Mouse (Mus musculus) thymus, postnatal 0 days (tissue): ENCODE measurements around the gene Tdo2. TPM values are rescaled to one million over a fixed set of nuclear protein-coding genes. Genes with fewer than 3 reads are reported as not detected.

Experiments
- DNase-seq: peaks from one replicate; pipeline ENCODE4 v3.0.0-alpha.2; 2015; ENCODE audit warnings: low spot score
- polyA plus RNA-seq: library from polyadenylated mRNA; unstranded; fragments of >200 nt; fragmentation: Nextera tagmentation; extraction: Ambion mirVana; gene quantifications from 2 replicates; pipeline ENCODE4 v1.2.1, GENCODE M21; 2015

Tdo2 gene
- polyA plus RNA-seq: 0.69 and 1.4 TPM in 2 replicates

DNA sequence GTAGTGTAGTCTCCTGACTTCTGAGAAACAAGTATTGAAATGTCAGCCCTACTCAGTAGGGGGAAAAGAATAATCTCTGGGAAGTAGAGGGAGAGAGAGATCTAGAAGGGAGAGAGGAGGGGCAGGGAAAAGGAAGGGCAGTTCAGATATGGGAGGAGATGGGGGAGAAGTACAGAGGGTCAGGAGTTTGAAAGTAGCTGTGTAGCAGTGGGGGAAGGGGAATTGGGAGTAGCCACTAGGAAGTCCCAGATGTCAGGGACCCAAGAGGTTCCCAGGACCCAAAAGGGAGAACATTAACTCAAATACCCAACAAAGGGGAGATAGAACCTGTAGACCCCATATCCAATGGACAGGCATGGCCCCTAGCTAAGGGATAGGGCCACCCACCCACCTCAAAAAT is at the start of gene Tdo2:
Gene Tdo2 (minus strand): TSS at position 101 of the 400 bp plus-strand sequence.
- no peak for DNase-seq

DNA sequence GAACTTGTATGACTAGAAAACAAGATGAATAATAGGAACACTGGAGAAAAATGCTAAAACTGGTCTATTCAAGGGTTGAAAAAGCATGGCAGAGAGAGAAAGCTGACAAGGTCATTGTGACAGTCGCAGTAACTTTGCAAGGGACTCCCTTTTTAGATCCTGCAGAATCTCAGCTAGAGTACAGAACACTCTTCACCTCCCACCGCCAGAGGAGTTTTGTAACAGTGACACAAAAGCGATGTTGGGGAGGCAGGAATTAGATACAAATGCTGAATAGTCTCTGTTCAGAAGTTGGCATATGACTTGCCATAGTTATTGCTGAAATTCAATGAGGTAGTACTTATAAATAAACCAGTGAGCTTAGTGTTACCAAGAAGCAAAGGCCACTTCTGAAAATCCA is 47.1 kb upstream of the Tdo2 start:
- no peak for DNase-seq

DNA sequence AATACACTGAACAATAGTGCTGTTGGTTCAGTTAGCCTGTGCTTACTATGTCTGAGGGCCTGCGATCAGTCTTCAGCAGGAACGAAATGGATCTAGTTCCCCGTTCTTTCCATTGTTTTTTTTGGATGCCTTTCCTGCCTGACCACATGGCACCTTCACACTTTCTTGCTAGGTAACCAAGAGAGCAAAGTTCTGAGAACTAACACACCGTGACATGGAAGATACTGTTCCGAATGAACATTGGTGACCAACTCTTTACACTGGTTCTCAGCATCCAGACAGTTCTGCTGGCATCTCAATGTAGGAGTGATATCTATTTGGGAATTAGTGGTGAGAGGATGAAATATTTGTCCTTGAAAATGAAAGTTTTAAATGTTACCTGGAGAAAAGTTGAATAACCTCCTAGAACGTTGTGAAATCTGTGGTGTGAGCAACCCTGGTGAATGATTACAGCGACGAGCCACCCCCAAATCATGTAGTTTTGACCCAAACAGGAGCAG is 46.5 kb upstream of the Tdo2 start:
- no peak for DNase-seq

DNA sequence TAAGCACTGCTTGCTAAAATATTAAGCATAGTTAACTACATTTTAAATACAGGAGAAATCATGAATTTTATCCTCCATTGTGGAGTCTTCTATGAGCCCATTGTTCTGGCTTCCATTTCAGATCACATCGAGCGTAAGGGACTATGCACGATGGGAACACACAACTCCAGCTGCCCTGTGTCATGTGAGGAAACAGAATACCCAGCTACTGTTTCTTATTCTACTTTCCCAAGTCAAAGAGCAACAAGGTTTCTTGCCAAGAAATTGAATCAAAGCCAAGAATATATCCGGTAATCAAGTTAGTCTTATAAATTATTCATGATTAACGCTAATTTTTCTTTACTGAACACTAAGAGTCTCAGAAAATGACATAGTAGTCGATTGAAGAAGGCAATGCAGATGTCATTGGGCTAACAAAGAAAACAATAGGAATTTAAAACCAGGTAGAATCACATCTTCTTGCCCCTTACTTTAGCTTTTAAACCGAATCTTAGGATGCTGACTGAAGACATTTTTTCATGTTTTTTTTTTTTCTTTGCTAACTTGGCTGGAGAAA is 38.2 kb upstream of the Tdo2 start:
- no peak for DNase-seq

DNA sequence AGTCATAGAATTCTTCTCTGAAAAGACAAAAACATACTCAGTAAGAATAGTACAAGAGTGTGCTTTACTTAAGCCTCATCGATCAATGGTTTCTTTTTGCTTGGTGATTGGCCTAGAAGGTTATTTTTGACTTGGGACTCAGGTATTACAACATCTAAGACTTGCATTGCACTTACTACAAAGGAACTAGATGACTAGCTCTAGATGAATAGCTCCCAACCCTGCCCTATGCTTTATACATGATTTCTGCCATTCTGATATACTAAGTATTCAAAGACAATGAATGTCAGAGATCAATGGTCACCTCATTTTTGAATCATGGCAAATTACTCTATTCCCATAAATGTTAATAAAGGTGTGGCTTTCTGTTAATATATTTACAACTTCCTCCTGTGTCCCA is 31.0 kb upstream of the Tdo2 start:
- no peak for DNase-seq

DNA sequence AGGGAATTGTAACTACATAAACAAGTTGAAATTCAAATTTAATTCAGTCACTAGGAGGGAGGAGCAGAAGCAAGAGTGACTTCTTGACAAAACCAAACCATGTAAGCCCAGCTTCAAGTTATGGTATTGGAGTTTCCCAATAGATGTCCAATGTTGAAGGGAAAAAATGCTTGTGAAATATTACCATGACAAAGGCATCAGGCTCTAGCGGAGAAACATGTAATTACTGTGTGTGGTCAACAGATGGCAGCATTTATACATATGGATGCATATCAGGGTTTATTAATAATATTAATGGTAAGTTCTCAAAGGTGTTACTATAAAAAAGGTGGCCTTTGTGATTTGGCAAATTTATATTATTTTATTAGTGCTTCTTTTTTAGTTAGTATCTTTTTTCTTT is 20.0 kb upstream of the Tdo2 start:
- DNase-seq: peak; percentile 9

DNA sequence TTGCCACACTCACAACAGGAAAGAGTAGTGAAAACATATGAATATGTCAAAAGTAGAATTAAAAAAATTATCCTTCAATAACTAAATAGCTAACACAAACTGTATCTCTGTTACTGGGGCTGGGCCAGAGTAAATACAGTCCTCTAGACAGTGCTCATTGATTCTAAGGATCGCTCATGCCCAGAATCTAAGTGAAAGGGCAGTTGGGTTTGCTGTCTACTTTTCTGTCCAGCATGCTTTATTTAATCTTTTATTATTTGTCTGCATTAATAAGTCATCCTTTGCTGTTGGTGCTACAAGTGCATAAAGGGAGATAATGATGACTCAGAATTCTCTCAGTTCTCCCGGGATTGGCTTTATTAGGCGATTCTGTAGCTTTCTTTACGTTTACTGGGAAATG is 19.4 kb upstream of the Tdo2 start:
- DNase-seq: no peak

DNA sequence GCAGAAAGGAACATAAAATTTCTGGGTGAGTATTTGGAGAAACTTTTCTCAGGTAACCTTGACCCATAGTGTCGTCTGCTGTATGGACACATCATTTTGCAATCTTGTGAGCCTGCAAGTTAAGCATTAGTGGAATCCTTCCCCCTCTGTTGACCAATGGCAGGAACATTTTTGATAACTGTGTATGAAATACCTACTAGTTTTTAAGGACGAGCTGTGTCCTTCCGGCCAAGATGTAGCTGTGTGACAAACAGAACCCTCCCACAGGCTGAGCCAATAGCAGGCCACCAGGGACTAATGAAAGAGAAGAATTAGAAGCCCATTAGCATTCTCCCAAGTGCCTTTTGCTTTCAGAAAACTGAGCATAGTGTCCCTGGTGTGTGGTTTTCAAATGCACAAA is 14.5 kb upstream of the Tdo2 start:
- no peak for DNase-seq

DNA sequence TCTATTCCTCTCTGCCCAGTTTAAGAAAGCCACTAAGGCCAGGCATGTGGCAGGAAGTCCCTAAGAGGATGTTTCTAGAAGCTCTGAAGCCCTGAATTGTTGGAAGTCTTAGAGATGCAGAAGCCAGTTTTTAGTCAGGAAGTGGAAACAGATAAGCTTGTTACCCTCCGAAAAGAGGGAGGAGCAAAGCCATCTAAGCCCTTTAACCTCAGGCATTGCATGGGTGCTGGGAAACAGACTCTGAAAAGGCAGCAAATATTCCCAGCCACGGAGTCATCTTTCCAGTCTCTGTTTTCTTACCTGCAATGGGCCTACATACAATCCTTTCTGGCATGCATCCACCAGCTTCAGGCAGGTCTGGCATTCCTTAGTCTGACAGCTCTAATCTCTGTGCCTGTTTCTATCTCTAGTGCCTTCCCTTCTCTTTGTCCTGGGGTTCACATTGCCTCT is 13.7 kb upstream of the Tdo2 start:
- no peak for DNase-seq

DNA sequence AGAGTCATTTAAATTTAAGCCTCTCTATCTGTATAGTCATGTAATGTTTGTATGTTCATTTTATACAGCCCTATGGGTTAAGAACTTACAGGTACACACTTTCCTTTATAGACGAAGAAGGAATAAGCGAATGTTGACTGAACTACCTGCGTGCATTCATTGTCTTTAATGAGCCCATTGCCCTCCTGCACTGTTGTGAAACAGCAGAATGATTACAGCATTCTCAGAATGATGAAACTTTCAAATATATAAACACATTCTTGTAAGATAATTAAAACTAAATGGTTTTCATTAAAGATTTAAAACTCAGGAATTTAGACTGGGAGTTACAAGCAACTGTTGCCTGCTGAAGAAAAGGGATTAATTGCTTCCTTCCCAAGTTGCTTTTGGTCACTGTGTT is 11.6 kb upstream of the Tdo2 start:
- DNase-seq: no peak

DNA sequence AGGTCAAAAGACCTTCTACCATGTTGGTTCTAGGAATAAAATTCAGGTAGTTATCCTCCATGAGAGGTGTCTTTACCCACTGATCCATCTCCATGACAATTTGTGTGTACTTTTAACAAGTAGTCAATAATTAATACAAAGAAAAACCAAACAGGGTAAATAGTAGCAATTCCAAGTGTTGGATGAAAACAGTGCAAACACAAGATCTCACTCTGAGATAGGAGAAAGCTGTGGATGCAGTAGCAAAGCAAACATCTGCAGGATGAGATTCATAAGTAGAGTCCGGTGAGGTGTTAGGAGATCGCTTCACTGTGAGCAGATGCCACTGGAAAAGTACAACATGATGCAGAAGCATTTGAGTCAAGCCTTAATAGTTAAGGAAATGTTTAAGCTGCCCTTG is 10.1 kb upstream of the Tdo2 start:
- no peak for DNase-seq

DNA sequence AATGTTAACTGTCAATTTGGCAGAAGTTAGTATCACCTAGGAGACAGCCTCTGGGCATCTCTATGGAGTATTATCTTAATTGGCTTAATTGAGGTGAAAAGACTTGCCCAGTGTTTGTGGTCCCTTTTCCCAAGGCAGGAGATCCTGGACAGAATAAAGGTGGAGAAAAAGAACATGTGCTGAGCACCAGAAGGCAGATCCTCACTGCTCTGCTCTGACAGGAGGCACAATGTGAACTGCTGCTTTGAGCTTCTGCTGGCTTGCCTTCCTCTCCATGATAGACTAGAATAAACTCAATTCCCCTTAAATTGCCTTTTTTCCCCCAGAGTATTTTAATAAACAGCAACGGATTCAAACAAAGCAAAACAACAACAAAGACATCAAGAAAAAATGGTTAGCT is 9.1 kb upstream of the Tdo2 start:
- DNase-seq: no peak

DNA sequence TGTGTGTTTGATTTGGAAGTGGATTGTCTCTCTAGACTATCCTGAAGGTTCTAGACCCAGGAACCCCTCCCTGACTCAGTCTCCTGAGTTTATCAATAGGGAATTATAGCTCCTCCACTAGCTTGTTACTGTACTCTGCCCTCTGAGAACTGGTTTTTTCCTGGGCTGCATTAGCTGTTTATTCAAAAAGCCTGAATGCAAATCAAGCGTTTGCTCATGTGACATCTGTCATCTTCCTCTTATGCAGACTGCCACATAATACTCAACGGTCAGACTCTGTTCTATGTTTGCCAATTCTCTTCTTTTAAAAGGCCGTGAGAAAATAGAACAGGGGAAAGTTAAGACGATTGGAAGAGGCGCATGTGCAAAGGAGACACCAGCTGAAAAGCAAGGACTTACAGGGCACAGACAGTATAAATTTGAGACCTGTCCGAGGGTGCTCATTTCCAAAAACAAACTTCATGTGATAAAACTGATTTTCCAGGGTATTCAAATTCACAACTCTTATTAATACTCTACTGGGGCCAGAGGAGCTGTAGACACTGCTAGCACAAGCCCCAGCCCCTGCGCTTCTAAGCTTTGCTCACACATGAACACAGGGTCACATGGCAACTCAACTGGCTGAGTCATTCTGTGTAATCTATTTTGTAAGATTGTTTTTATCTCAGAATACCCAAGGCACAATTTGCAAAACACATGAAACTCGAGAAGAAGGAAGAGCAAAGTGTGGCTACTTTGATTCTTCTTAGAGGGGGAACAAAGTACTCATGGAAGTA is 7.3 kb upstream of the Tdo2 start:
- no peak for DNase-seq

DNA sequence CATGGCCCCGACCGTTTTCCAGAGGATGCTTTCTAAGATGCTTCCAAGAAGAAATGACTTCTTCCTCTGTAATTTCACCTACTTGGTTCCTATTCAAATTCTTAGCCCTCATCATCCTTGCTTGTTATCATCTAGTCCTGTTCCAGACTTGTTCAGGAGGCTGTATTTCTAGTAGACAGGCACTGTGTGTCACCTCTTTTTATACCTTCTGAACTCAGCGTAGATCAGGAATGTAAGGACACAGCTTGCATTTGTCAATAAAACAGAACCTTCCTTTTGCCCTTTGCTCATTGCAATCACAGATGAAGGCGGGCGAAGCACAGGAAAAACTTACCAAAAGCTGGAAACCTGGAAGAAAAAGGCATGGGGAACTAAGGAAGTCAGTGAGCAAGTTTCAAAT is 6.0 kb upstream of the Tdo2 start, which contains the start of gene Asic5:
Gene Asic5 (plus strand): TSS at position 301 of the 400 bp plus-strand sequence.
- no peak for DNase-seq

DNA sequence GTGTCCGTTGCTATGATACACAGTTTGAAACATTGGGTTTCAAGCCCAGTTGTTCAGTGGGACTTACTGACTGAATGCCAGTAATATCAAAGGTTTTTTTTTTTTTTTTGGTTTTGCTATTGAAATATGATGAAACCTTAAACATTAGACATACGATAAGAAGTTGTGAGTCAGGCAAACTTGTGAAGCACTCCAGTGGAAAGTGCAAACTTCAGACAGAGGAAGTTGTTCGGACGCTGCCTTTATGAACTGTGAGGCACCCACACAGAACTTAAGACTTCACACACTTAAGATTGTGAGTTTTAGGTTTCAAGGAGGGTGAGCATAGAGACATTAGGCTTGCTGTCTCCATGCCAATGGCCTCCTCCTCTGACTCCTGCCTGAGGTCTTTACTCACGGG is 5.6 kb upstream of the Tdo2 start:
- no peak for DNase-seq

DNA sequence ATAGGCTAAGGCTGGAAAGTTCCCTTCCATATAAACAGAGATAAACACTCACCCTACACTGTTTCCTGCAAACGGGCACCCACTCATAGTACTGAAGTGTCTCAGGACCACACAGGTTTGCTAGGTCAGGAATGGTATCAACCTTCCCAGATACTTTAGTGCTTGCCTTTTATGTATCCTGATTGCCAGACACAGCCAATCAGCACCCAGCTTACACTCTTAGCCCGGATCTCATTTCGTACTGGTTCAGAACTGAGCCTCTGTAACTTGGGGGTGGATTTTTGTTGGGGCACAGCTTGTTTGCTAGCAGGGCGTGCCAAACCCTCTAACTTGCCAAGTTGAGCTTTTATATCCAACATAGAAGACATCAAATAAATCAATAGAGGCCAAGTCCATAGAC is 395 bp downstream of the Tdo2 start:
- DNase-seq: no peak

DNA sequence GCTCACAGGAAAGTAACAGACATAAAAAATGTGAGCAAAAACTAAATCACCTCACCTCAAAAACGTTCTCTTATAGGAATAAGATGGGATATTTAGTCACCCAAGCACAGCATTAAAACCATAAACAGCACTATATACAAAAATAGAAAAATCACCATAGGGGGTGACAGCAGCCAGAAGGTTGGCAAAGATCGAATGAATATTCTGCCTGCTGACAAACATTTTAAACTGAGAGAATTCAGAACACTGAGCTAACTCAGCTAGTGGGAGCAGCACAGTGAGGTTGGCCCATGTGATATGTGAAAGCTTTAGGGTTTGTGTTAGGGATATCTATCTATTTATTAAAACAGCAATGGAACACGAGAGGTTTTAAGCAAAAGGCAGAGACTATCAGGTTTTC is 11.4 kb downstream of the Tdo2 start:
- no peak for DNase-seq

DNA sequence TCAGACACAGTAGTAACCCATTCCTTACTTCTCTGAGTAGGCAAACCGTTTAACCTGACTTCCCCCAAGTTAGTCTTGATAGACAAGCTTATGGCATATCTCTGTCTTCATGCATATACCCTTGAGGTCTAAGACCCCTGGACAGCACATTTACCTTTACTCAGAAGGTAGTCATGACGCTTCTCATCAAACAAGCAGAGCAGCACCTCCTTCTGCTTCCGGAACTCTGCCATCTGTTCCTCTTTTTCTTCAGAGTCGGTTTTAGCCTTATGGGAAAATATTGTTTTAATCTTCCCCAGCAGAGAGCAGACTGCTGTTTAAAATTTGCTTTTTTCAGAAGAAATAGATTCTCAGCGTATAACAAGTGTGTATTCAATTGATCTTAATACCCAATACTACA is 12.2 kb downstream of the Tdo2 start:
- no peak for DNase-seq

DNA sequence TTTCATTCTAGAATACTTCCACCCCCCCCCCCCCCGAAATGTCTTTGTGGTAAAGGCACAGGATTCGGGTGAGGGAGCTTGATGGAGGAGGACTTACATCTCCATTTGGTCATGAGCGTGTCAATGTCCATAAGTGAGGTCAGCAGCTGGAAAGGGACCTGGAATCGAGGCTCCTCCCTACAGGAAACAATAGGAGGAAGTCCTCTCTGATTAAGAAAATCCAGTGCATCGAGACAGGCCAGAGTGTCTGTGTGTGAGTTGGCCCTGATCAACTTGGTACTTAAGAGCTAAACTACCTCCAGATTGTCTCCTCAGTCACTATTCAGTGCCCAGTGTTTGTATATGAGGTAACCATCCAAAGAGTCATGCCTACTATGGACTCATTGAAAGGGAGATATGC is 14.7 kb downstream of the Tdo2 start:
- DNase-seq: no peak

DNA sequence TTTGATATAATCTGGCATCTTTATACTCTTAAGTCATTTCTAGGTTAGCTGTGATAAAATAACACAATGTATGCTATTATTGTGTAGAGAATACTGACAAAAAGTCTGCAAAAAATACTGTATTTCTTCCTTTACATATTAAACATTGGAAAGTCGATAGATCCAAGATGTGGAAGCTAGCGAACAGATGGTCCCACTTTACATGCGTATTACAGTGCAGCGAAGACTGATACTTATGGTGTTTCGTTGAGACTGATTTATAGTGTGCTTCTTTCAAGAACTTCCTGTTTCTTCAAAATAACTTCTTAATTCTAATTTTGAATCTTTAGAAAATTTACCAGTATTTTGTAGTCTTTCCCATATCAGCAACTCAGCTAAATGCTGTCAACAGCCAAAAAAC is 18.5 kb downstream of the Tdo2 start:
- DNase-seq: no peak

DNA sequence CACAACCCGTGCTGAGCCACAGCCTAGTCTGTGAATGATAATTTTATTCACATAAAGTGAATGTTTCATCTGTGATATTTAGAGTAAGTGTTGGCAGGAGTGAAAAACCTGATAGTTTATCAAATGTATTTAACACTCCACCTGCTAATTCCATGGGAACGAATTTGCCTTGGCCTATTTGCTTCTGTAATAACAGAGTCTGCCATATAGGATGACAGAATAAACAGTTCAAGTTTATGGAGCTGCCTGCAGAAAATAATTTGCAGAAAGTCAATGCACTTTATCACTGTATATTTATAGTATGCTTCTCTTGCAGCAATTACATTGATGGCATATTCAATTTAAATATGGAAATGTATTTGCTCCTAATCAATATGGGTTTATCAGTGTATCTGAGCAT is 24.2 kb downstream of the Tdo2 start:
- DNase-seq: no peak

DNA sequence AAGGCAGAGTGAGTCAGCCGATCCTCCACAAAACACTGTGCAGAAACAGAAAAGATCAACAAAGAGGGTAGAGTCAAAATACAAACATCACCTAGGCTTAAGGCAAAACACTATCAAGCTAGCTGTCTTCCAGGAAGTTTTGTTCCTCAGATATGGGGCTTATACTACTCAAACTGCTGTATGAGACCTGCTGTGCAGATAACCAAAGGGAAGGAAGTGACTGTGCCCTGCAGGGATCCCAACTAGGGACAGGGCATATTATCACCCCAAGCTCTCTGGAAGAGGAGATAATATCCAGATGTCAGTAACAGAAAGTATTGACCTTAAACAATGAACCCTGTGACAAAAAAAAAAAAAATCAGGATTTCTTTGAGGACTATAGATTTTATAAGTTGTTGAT is 27.0 kb downstream of the Tdo2 start:
- DNase-seq: no peak

DNA sequence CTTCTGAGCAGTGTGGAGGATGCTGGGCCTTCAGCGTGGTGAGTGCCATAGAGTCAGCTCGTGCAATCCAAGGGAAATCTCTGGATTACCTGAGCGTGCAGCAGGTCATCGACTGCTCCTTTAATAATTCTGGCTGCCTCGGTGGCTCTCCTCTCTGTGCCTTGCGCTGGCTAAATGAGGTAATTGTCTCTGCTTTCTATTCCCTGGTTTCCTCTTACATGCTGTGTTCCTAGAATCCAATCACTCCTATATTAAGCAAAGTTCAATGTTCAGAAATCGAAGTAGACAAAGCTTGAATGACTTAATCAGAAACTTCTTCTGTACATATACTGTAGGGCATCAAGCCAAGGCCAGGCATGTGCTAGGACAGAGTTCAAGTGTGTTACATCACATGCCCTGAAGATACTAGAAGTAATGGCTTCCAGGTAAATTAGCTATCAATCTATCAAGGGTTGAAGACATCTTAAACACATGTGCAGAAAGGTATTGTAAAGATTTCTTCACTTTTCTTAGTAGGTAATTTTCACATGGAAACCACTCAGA is 31.1 kb downstream of the Tdo2 start:
- no peak for DNase-seq
